21 mouse cellular contexts compared by ENCODE assay signal in the genomic region with DNA sequence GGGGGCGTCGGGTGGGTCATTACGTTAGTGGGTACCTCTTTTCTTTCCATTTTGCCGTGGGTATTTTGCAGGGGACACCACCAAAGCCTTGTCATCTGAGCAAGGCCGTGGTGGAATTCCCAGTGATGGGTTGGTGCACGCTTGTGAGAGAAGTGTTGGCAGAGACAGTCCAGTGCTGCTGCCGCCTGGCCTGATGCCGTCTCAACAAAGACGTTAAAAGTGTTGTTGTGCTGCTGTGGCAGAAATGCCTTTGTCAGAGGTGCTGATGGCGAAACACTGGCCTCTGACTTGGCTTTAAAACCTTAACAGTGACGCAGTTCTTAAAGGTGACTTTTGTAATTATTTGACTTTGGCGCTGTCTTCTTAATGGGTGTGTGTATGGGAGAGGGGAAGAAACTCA. TPM values are rescaled to one million over a fixed set of nuclear protein-coding genes. Genes with fewer than 3 reads are reported as not detected.
A peak's percentile ranks its signal among the peaks of the same experiment; 100 is the strongest.
DNase-seq lines count a peak whose midpoint lies in the region; ATAC-seq and TF ChIP-seq lines count a peak whose summit lies in the region.
"Had no signal": no experiment of that assay in that cellular context is flagged by ENCODE, and none has a peak within 500 bp of the region (broad histone marks: within the 10 kb centered on the region; RNA-seq: fewer than 3 reads in every experiment).

No protein-coding gene starts in this region.

- no peak overlapping the region for H3K27ac ChIP-seq in forebrain, embryonic 12.5 days
- H3K27ac ChIP-seq in forebrain, embryonic 16.5 days (ENCODE audit: low read length), result no peak overlapping the region
- no peak overlapping the region for H3K27ac ChIP-seq in limb, embryonic 11.5 days (replicated peaks; ENCODE audit: low read depth, low read length)
- no peak overlapping the region for H3K27ac ChIP-seq in limb, embryonic 10.5 days
- H3K27ac ChIP-seq in heart, embryonic 15.5 days, result peak overlapping the region; percentile 47
- H3K27ac ChIP-seq in hindbrain, embryonic 10.5 days, result no peak overlapping the region
- H3K27ac ChIP-seq in intestine, embryonic 16.5 days (ENCODE audit: low read length), result no peak overlapping the region
- H3K27ac ChIP-seq: embryonic facial prominence, embryonic 15.5 days; hindbrain, embryonic 12.5 days; liver, embryonic 14.5 days; macrophage; midbrain, embryonic 15.5 days; stomach, postnatal 0 days had no signal

- no peaks in the 10 kb centered on the region for H3K9me3 ChIP-seq in forebrain, embryonic 12.5 days
- H3K9me3 ChIP-seq in forebrain, embryonic 16.5 days (ENCODE audit: control insufficient read depth, low read length), result no peaks in the 10 kb centered on the region
- no peaks in the 10 kb centered on the region for H3K9me3 ChIP-seq in limb, embryonic 11.5 days (ENCODE audit: control insufficient read depth, low read length)
- no peaks in the 10 kb centered on the region for H3K9me3 ChIP-seq in limb, embryonic 10.5 days (replicated peaks)
- no peaks in the 10 kb centered on the region for H3K9me3 ChIP-seq in E14TG2a.4 (ENCODE audit: low read length)
- H3K9me3 ChIP-seq in heart, embryonic 15.5 days (replicated peaks), result no peaks in the 10 kb centered on the region
- no peaks in the 10 kb centered on the region for H3K9me3 ChIP-seq in hindbrain, embryonic 10.5 days
- no peaks in the 10 kb centered on the region for H3K9me3 ChIP-seq in intestine, embryonic 16.5 days (ENCODE audit: control insufficient read depth, low read length)
- H3K9me3 ChIP-seq: embryonic facial prominence, embryonic 15.5 days; hindbrain, embryonic 12.5 days; midbrain, embryonic 15.5 days had no signal

- no peak overlapping the region for H3K9ac ChIP-seq in forebrain, embryonic 12.5 days
- H3K9ac ChIP-seq in forebrain, embryonic 16.5 days (replicated peaks; ENCODE audit: low read depth, low read length), result no peak overlapping the region
- H3K9ac ChIP-seq in limb, embryonic 11.5 days (ENCODE audit: low read length), result no peak overlapping the region
- H3K9ac ChIP-seq in heart, embryonic 15.5 days, result no peak overlapping the region
- no peak overlapping the region for H3K9ac ChIP-seq in intestine, embryonic 16.5 days (ENCODE audit: low read depth, low read length)
- H3K9ac ChIP-seq: embryonic facial prominence, embryonic 15.5 days; hindbrain, embryonic 12.5 days; liver, embryonic 14.5 days; midbrain, embryonic 15.5 days had no signal

- peaks cover 44% of the 10 kb centered on the region for H3K4me1 ChIP-seq in forebrain, embryonic 12.5 days
- peaks cover 37% of the 10 kb centered on the region for H3K4me1 ChIP-seq in forebrain, embryonic 16.5 days (replicated peaks; ENCODE audit: control insufficient read depth, insufficient read depth, low read length)
- H3K4me1 ChIP-seq in limb, embryonic 11.5 days (ENCODE audit: control insufficient read depth, insufficient read depth, low read length), result peaks cover 13% of the 10 kb centered on the region
- H3K4me1 ChIP-seq in limb, embryonic 10.5 days, result peaks cover 53% of the 10 kb centered on the region
- peaks cover 85% of the 10 kb centered on the region for H3K4me1 ChIP-seq in E14TG2a.4 (replicated peaks; ENCODE audit: low read depth, low read length)
- peaks cover 44% of the 10 kb centered on the region for H3K4me1 ChIP-seq in heart, embryonic 15.5 days (replicated peaks)
- H3K4me1 ChIP-seq in hindbrain, embryonic 10.5 days (replicated peaks), result peaks cover 38% of the 10 kb centered on the region
- H3K4me1 ChIP-seq in intestine, embryonic 16.5 days (ENCODE audit: control insufficient read depth, insufficient read depth, low read length), result peaks cover 11% of the 10 kb centered on the region

- H3K4me2 ChIP-seq in forebrain, embryonic 12.5 days, result peak overlapping the region; percentile 6; the same call in 1 of the 2 replicates
- no peak overlapping the region for H3K4me2 ChIP-seq in forebrain, embryonic 16.5 days (ENCODE audit: low read length)
- no peak overlapping the region; the same call in 1 of the 2 replicates for H3K4me2 ChIP-seq in limb, embryonic 11.5 days (ENCODE audit: low read depth, severe bottlenecking)
- peak overlapping the region; percentile 14 for H3K4me2 ChIP-seq in heart, embryonic 15.5 days
- H3K4me2 ChIP-seq in intestine, embryonic 16.5 days (ENCODE audit: low read depth, low read length), result no peak overlapping the region
- H3K4me2 ChIP-seq: embryonic facial prominence, embryonic 15.5 days; hindbrain, embryonic 12.5 days; midbrain, embryonic 15.5 days had no signal

- DNase-seq in limb, embryonic 11.5 days (ENCODE audit: low spot score), result peak; percentile 33
- no peak for DNase-seq in limb, embryonic 10.5 days (ENCODE audit: low spot score)
- DNase-seq in hindbrain, embryonic 10.5 days (ENCODE audit: low spot score), result no peak
- DNase-seq: cerebellum, adult 9-11 months; gastrocnemius, postnatal 25 days; kidney, adult 9 months; kidney, postnatal 4 days had no signal

- peaks cover 12% of the 10 kb centered on the region; the same call in 1 of the 2 replicates for H3K27me3 ChIP-seq in forebrain, embryonic 12.5 days
- peaks cover 2% of the 10 kb centered on the region; the same call in 1 of the 2 replicates for H3K27me3 ChIP-seq in forebrain, embryonic 16.5 days (replicated peaks; ENCODE audit: control insufficient read depth, insufficient read depth, low read length)
- H3K27me3 ChIP-seq in limb, embryonic 11.5 days (ENCODE audit: control insufficient read depth, insufficient read depth, low read length), result no peaks in the 10 kb centered on the region
- H3K27me3 ChIP-seq in limb, embryonic 10.5 days (ENCODE audit: low read depth, poor library complexity, severe bottlenecking), result peaks cover 3% of the 10 kb centered on the region; the same call in 1 of the 2 replicates
- H3K27me3 ChIP-seq in E14TG2a.4 (ENCODE audit: insufficient read depth, low read length), result peaks cover 49% of the 10 kb centered on the region
- H3K27me3 ChIP-seq in heart, embryonic 15.5 days, result no peaks in the 10 kb centered on the region
- no peaks in the 10 kb centered on the region for H3K27me3 ChIP-seq in hindbrain, embryonic 10.5 days (ENCODE audit: insufficient read depth, poor library complexity, severe bottlenecking)
- H3K27me3 ChIP-seq in intestine, embryonic 16.5 days (replicated peaks; ENCODE audit: control insufficient read depth, insufficient read depth, low read length), result no peaks in the 10 kb centered on the region
- H3K27me3 ChIP-seq: embryonic facial prominence, embryonic 15.5 days; hindbrain, embryonic 12.5 days; midbrain, embryonic 15.5 days; Patski had no signal

- WGBS in forebrain, embryonic 12.5 days, result 11% methylated on average over 12 of the region's 12 CpGs
- WGBS in forebrain, embryonic 16.5 days, result 16% methylated on average over 12 of the region's 12 CpGs
- 34% methylated on average over 12 of the region's 12 CpGs for WGBS in limb, embryonic 11.5 days
- WGBS in limb, embryonic 10.5 days, result 34% methylated on average over 12 of the region's 12 CpGs
- WGBS in heart, embryonic 15.5 days, result 38% methylated on average over 12 of the region's 12 CpGs
- 28% methylated on average over 12 of the region's 12 CpGs for WGBS in hindbrain, embryonic 10.5 days
- WGBS in intestine, embryonic 16.5 days, result 52% methylated on average over 12 of the region's 12 CpGs

- no peak for ATAC-seq in forebrain, embryonic 12.5 days (ENCODE audit: low FRiP score)
- no peak for ATAC-seq in forebrain, embryonic 16.5 days
- ATAC-seq in limb, embryonic 11.5 days (ENCODE audit: insufficient number of reproducible peaks, low FRiP score, low TSS enrichment, low read depth), result no peak
- no peak for ATAC-seq in heart, embryonic 15.5 days (replicated peaks; ENCODE audit: insufficient number of reproducible peaks, insufficient read depth, low FRiP score, low read depth)
- no peak for ATAC-seq in intestine, embryonic 16.5 days
- ATAC-seq: activated CD4-positive, CD25-positive, alpha-beta regulatory T cell, adult 4 months; inflammation-experienced regulatory T-cells, adult 6 months; midbrain, embryonic 15.5 days; Patski had no signal

- H3K36me3 ChIP-seq in forebrain, embryonic 12.5 days (replicated peaks), result no peaks in the 10 kb centered on the region
- no peaks in the 10 kb centered on the region for H3K36me3 ChIP-seq in forebrain, embryonic 16.5 days (ENCODE audit: control insufficient read depth, insufficient read depth)
- H3K36me3 ChIP-seq in limb, embryonic 11.5 days (ENCODE audit: control insufficient read depth, insufficient read depth, low read length), result no peaks in the 10 kb centered on the region; the same call in 1 of the 2 replicates
- H3K36me3 ChIP-seq in limb, embryonic 10.5 days, result peaks cover 25% of the 10 kb centered on the region
- H3K36me3 ChIP-seq in E14TG2a.4 (ENCODE audit: insufficient read depth, low read length), result peaks cover 42% of the 10 kb centered on the region
- no peaks in the 10 kb centered on the region for H3K36me3 ChIP-seq in heart, embryonic 15.5 days
- H3K36me3 ChIP-seq in hindbrain, embryonic 10.5 days, result peaks cover 19% of the 10 kb centered on the region
- H3K36me3 ChIP-seq in intestine, embryonic 16.5 days (ENCODE audit: control insufficient read depth, insufficient read depth, low read length), result no peaks in the 10 kb centered on the region
- H3K36me3 ChIP-seq: hindbrain, embryonic 12.5 days; midbrain, embryonic 15.5 days had no signal

- no peak overlapping the region for H3K4me3 ChIP-seq in forebrain, embryonic 12.5 days (replicated peaks)
- no peak overlapping the region for H3K4me3 ChIP-seq in forebrain, embryonic 16.5 days (replicated peaks; ENCODE audit: low read length)
- H3K4me3 ChIP-seq in limb, embryonic 11.5 days (ENCODE audit: low read depth, low read length), result no peak overlapping the region
- no peak overlapping the region for H3K4me3 ChIP-seq in limb, embryonic 10.5 days
- H3K4me3 ChIP-seq in E14TG2a.4 (replicated peaks; ENCODE audit: low read length), result peak overlapping the region; percentile 26; the same call in 1 of the 2 replicates
- H3K4me3 ChIP-seq in heart, embryonic 15.5 days, result no peak overlapping the region
- H3K4me3 ChIP-seq in hindbrain, embryonic 10.5 days, result no peak overlapping the region
- H3K4me3 ChIP-seq in intestine, embryonic 16.5 days (ENCODE audit: low read length), result no peak overlapping the region
- H3K4me3 ChIP-seq: embryonic facial prominence, embryonic 15.5 days; hindbrain, embryonic 12.5 days; midbrain, embryonic 15.5 days had no signal

- TF ChIP-seq CTCF in E14TG2a.4 (conservative IDR thresholded peaks at IDR 0.05; ENCODE audit: low read length), result no peak

RNA-seq across cellular contexts. Expression of a gene that starts 34.8 kb away (rescaled TPM):
- 22.2 and 22.7 TPM in 2 replicates for polyA plus RNA-seq in forebrain, embryonic 12.5 days (2016; fragmentation: Nextera tagmentation; extraction: Ambion mirVana)
- polyA plus RNA-seq in forebrain, embryonic 16.5 days (2015; fragmentation: Nextera tagmentation; extraction: Ambion mirVana), result 8.7 and 10.4 TPM in 2 replicates
- polyA plus RNA-seq in limb, embryonic 11.5 days (2014; fragmentation: Nextera tagmentation; extraction: Ambion mirVana), result 35.6 and 37.0 TPM in 2 replicates
- polyA plus RNA-seq in limb, embryonic 10.5 days (2016; fragmentation: Nextera tagmentation; extraction: Ambion mirVana), result 17.2 and 20.1 TPM in 2 replicates
- 10.9 and 11.9 TPM in 2 replicates for polyA plus RNA-seq in heart, embryonic 15.5 days (2015; fragmentation: Nextera tagmentation; extraction: Ambion mirVana)
- polyA plus RNA-seq in hindbrain, embryonic 10.5 days (2016; fragmentation: Nextera tagmentation; extraction: Ambion mirVana), result 12.5 and 15.7 TPM in 2 replicates
- 10.8 and 11.4 TPM in 2 replicates for polyA plus RNA-seq in intestine, embryonic 16.5 days (2015; fragmentation: Nextera tagmentation; extraction: Ambion mirVana)
- polyA plus RNA-seq: inflammation-experienced regulatory T-cells, adult 6 months had no signal

Comparison
In these comparisons a context has a peak if more than half of its experiments do, and no peak if none do; other contexts are left out.
1. H3K4me2 ChIP-seq: peak in forebrain, embryonic 12.5 days (single experiment) and heart, embryonic 15.5 days (single experiment); none in forebrain, embryonic 16.5 days (single experiment), limb, embryonic 11.5 days (single experiment) and intestine, embryonic 16.5 days (single experiment).